Mouse (Mus musculus) forebrain, embryonic 16.5 days (tissue): ENCODE results near the gene Crls1. TPM values are rescaled to one million over a fixed set of nuclear protein-coding genes. Genes with fewer than 3 reads are reported as not detected.
A peak's percentile ranks its signal among the peaks of the same experiment; 100 is the strongest.

Source experiments
- ATAC-seq: fragments of 200-750 bp; cut with Nextera tagmentation; 2 replicates; pipeline ENCODE4 v1.8.0; 2017; ENCODE audit warnings: mild to moderate bottlenecking, moderate library complexity
- H3K27ac ChIP-seq: fragments of 300-500 bp; sonication (generic); 2 replicates; pipeline ENCODE4 v1.5.1; 2014; ENCODE audit warnings: low read length, control low read depth
- H3K27me3 ChIP-seq: fragments of 300-500 bp; sonication (generic); replicated peaks from 2 replicates; pipeline ENCODE4 v1.6.1; 2014; ENCODE audit warnings: low read length; ENCODE audit not compliant: control insufficient read depth, insufficient read depth
- H3K36me3 ChIP-seq: fragments of 300-500 bp; sonication (generic); 2 replicates; pipeline ENCODE4 v1.6.1; 2014; ENCODE audit not compliant: control insufficient read depth, insufficient read depth
- H3K4me1 ChIP-seq: fragments of 300-500 bp; sonication (generic); replicated peaks from 2 replicates; pipeline ENCODE4 v1.6.1; 2014; ENCODE audit warnings: low read length; ENCODE audit not compliant: control insufficient read depth, insufficient read depth
- H3K4me2 ChIP-seq: fragments of 300-500 bp; sonication (generic); 2 replicates; pipeline ENCODE4 v1.6.1; 2014; ENCODE audit warnings: mild to moderate bottlenecking, low read length, control low read depth
- H3K4me3 ChIP-seq: fragments of 300-500 bp; sonication (generic); replicated peaks from 2 replicates; pipeline ENCODE4 v1.5.1; 2014; ENCODE audit warnings: mild to moderate bottlenecking, low read length, control low read depth
- H3K9ac ChIP-seq: fragments of 300-500 bp; sonication (generic); replicated peaks from 2 replicates; pipeline ENCODE4 v1.6.1; 2014; ENCODE audit warnings: low read depth, low read length, control low read depth
- H3K9me3 ChIP-seq: fragments of 300-500 bp; sonication (generic); 2 replicates; pipeline ENCODE4 v1.6.1; 2016; ENCODE audit warnings: low read length; ENCODE audit not compliant: control insufficient read depth
- WGBS: fragments of 180-500 bp; shearing (Covaris S2); extraction: QIAGEN DNeasy Blood & Tissue Kit; methylation state at CpG from one replicate; pipeline ENCODE4 v1.1.7; 2014; 5-methylcytosine and 5-hydroxymethylcytosine counted together
- polyA plus RNA-seq: library from polyadenylated mRNA; unstranded; fragments of >200 nt; fragmentation: Nextera tagmentation; extraction: Ambion mirVana; gene quantifications from 2 replicates; pipeline ENCODE4 v1.2.1, GENCODE M21; 2015

Crls1 gene
- polyA plus RNA-seq: 7.2 and 9.2 TPM in 2 replicates

GRCm38 (mm10) chr2:132846407-132847358 is at the start of gene Crls1:
Gene Crls1, plus strand, starts transcription at chr2:132846666.
- H3K36me3 ChIP-seq: peaks cover 4% of the 10 kb centered on the region; the same call in 1 of the 2 replicates
- peak within 1 kb of the TSS; percentile 88 for H3K4me2 ChIP-seq
- no peaks in the 10 kb centered on the region for H3K9me3 ChIP-seq
- H3K9ac ChIP-seq: peak within 1 kb of the TSS; percentile 91
- WGBS: under 1% methylated on average over 96 of the region's 96 CpGs
- H3K4me1 ChIP-seq: peaks cover 24% of the 10 kb centered on the region
- H3K27me3 ChIP-seq: no peaks in the 10 kb centered on the region
- peak within 1 kb of the TSS; percentile 90 for H3K27ac ChIP-seq
- ATAC-seq: peak; percentile 92
- peak within 1 kb of the TSS; percentile 99 for H3K4me3 ChIP-seq

GRCm38 (mm10) chr2:132802976-132803375 is 43.5 kb upstream of the Crls1 start:
- no peaks in the 10 kb centered on the region for H3K4me1 ChIP-seq
- peaks cover 31% of the 10 kb centered on the region for H3K36me3 ChIP-seq
- 92% methylated on average over 2 of the region's 2 CpGs for WGBS
- no peak overlapping the region for H3K4me2 ChIP-seq
- no peak overlapping the region for H3K9ac ChIP-seq
- H3K27ac ChIP-seq: no peak overlapping the region
- H3K9me3 ChIP-seq: no peaks in the 10 kb centered on the region
- no peak overlapping the region for H3K4me3 ChIP-seq
- H3K27me3 ChIP-seq: no peaks in the 10 kb centered on the region
- ATAC-seq: no peak

GRCm38 (mm10) chr2:132815608-132816314 is 30.7 kb upstream of the Crls1 start, which contains the start of the genes Trmt6 and Mcm8:
Gene Trmt6, minus strand, starts transcription at chr2:132816055.
Gene Mcm8, plus strand, starts transcription at chr2:132816141.
- Histone ChIP-seq H3K9me3 (no peaks in the 10 kb centered on the region), H3K27ac (peak within 1 kb of the TSS; percentile 50), H3K27me3 (no peaks in the 10 kb centered on the region), H3K4me3 (peak within 1 kb of the TSS; percentile 84), H3K9ac (peak within 1 kb of the TSS; percentile 71), H3K4me1 (peaks cover 16% of the 10 kb centered on the region), H3K4me2 (peak within 1 kb of the TSS; percentile 66), H3K36me3 (peaks cover 7% of the 10 kb centered on the region; the same call in 1 of the 2 replicates)
- ATAC-seq: peak; percentile 100
- WGBS: under 1% methylated on average over 59 of the region's 59 CpGs

GRCm38 (mm10) chr2:132841071-132841470 is 5.4 kb upstream of the Crls1 start:
- no peak for ATAC-seq
- no peaks in the 10 kb centered on the region for H3K4me1 ChIP-seq
- no peaks in the 10 kb centered on the region for H3K36me3 ChIP-seq
- no peak overlapping the region for H3K4me3 ChIP-seq
- no peaks in the 10 kb centered on the region for H3K9me3 ChIP-seq
- no peak overlapping the region for H3K9ac ChIP-seq
- H3K4me2 ChIP-seq: no peak overlapping the region
- 78% methylated on average over 4 of the region's 4 CpGs for WGBS
- no peaks in the 10 kb centered on the region for H3K27me3 ChIP-seq
- H3K27ac ChIP-seq: no peak overlapping the region

- Histone ChIP-seq H3K27me3 (no peaks in the 10 kb centered on the region), H3K9me3 (no peaks in the 10 kb centered on the region), H3K27ac (no peak overlapping the region), H3K36me3 (peaks cover 6% of the 10 kb centered on the region), H3K4me2 (peak overlapping the region; percentile 88), H3K4me1 (peaks cover 24% of the 10 kb centered on the region), H3K4me3 (peak overlapping the region; percentile 99), H3K9ac (peak overlapping the region; percentile 91)
- WGBS: 32% methylated on average over 7 of the region's 7 CpGs
- ATAC-seq: no peak
Measured at GRCm38 (mm10) chr2:132847581-132847980, 1.1 kb downstream of the Crls1 start.

GRCm38 (mm10) chr2:132848361-132848760 is 1.9 kb downstream of the Crls1 start:
- H3K27me3 ChIP-seq: no peaks in the 10 kb centered on the region
- no peak for ATAC-seq
- H3K9ac ChIP-seq: no peak overlapping the region
- H3K4me2 ChIP-seq: peak overlapping the region; percentile 9; the same call in 1 of the 2 replicates
- no peaks in the 10 kb centered on the region for H3K9me3 ChIP-seq
- H3K27ac ChIP-seq: no peak overlapping the region
- H3K36me3 ChIP-seq: peaks cover 6% of the 10 kb centered on the region
- peaks cover 24% of the 10 kb centered on the region for H3K4me1 ChIP-seq
- H3K4me3 ChIP-seq: no peak overlapping the region
- WGBS: 94% methylated on average over 4 of the region's 4 CpGs

GRCm38 (mm10) chr2:132849141-132849540 is 2.7 kb downstream of the Crls1 start:
- Histone ChIP-seq H3K4me1 (peaks cover 24% of the 10 kb centered on the region), H3K27me3 (no peaks in the 10 kb centered on the region), H3K9ac (no peak overlapping the region; the same call in 1 of the 2 replicates), H3K9me3 (no peaks in the 10 kb centered on the region), H3K27ac (no peak overlapping the region), H3K4me3 (no peak overlapping the region), H3K36me3 (peaks cover 6% of the 10 kb centered on the region), H3K4me2 (0 out of 2 replicates have a peak overlapping the region, but pooled peaks have one; percentile 12)
- 68% methylated on average over 6 of the region's 6 CpGs for WGBS
- ATAC-seq: no peak

GRCm38 (mm10) chr2:132853051-132853450 is 6.6 kb downstream of the Crls1 start:
- no peaks in the 10 kb centered on the region for H3K9me3 ChIP-seq
- H3K27ac ChIP-seq: no peak overlapping the region
- WGBS: 98% methylated on average over 1 of the region's 1 CpGs
- H3K9ac ChIP-seq: no peak overlapping the region
- no peak overlapping the region for H3K4me2 ChIP-seq
- H3K27me3 ChIP-seq: no peaks in the 10 kb centered on the region
- peaks cover 6% of the 10 kb centered on the region for H3K36me3 ChIP-seq
- H3K4me1 ChIP-seq: peaks cover 12% of the 10 kb centered on the region
- no peak for ATAC-seq
- no peak overlapping the region for H3K4me3 ChIP-seq

GRCm38 (mm10) chr2:132856333-132856732 is 9.9 kb downstream of the Crls1 start:
- peaks cover 4% of the 10 kb centered on the region for H3K36me3 ChIP-seq
- no peak for ATAC-seq
- WGBS: 74% methylated on average over 5 of the region's 5 CpGs
- no peaks in the 10 kb centered on the region for H3K27me3 ChIP-seq
- no peak overlapping the region for H3K27ac ChIP-seq
- no peak overlapping the region for H3K9ac ChIP-seq
- no peak overlapping the region for H3K4me3 ChIP-seq
- no peak overlapping the region for H3K4me2 ChIP-seq
- H3K9me3 ChIP-seq: no peaks in the 10 kb centered on the region
- H3K4me1 ChIP-seq: no peaks in the 10 kb centered on the region
